Mouse (Mus musculus): Measurements from ENCODE around the gene Rasa3.

GRCm38 (mm10) chr8:13684131-13684530, 6.7 kb upstream of the Rasa3 start:
- TF ChIP-seq CTCF (IDR thresholded peaks at IDR 0.05; ENCODE audit: low read depth) (no peak), EP300 (IDR thresholded peaks at IDR 0.05; ENCODE audit: low read depth) (no peak)

Measured in heart, postnatal 0 days (tissue).